Mouse (Mus musculus) C2C12 (cell line): ENCODE results near the gene Reep1. TPM values are rescaled to one million over a fixed set of nuclear protein-coding genes. Genes with fewer than 3 reads are reported as not detected.

Experiments
- H3K27me3 ChIP-seq: one replicate; pipeline ENCODE4 v1.6.1; 2011; ENCODE audit not compliant: control insufficient read depth, insufficient read depth, insufficient read length
- H3K36me3 ChIP-seq: one replicate; pipeline ENCODE4 v1.6.1; 2011; ENCODE audit not compliant: control insufficient read depth, insufficient read depth
- H3K4me3 ChIP-seq: one replicate; pipeline ENCODE4 v1.5.1; 2011; ENCODE audit warnings: mild to moderate bottlenecking, control low read depth; ENCODE audit not compliant: poor library complexity, insufficient read depth, severe bottlenecking
- H3K79me2 ChIP-seq: one replicate; pipeline ENCODE4 v1.6.1; 2011; ENCODE audit not compliant: control insufficient read depth, insufficient read depth
- H3K79me3 ChIP-seq: one replicate; pipeline ENCODE4 v1.6.1; 2011; ENCODE audit warnings: low read depth, control low read depth
- H3ac ChIP-seq: one replicate; pipeline ENCODE3; 2011; ENCODE audit warnings: low read depth; ENCODE audit not compliant: control insufficient read depth, insufficient read length
- CEBPB ChIP-seq: IDR thresholded peaks from one replicate; pipeline ENCODE4 v1.6.1; 2011; ENCODE audit warnings: low read depth, mild to moderate bottlenecking, control low read depth, moderate library complexity
- CTCF ChIP-seq: IDR thresholded peaks from one replicate; pipeline ENCODE4 v1.5.1; 2011; ENCODE audit not compliant: control insufficient read depth, insufficient read depth, insufficient read length
- FOSL1 ChIP-seq: IDR thresholded peaks from one replicate; pipeline ENCODE4 v1.8.0; 2011; ENCODE audit warnings: mild to moderate bottlenecking, low read length; ENCODE audit not compliant: poor library complexity, insufficient read depth, severe bottlenecking
- MAX ChIP-seq: IDR thresholded peaks from one replicate; pipeline ENCODE4 v1.6.1; 2011; ENCODE audit warnings: mild to moderate bottlenecking, control low read depth
- MYOD1 ChIP-seq: IDR thresholded peaks from one replicate; pipeline ENCODE4 v1.6.1; 2011; ENCODE audit warnings: low read depth; ENCODE audit not compliant: control insufficient read depth, insufficient read length
- MYOG ChIP-seq: IDR thresholded peaks from one replicate; pipeline ENCODE4 v1.6.1; 2011; ENCODE audit not compliant: control insufficient read depth, insufficient read length; ENCODE audit errors: extremely low read depth
- USF1 ChIP-seq: IDR thresholded peaks from one replicate; pipeline ENCODE4 v1.6.1; 2011; ENCODE audit warnings: low read depth, mild to moderate bottlenecking, control low read depth, moderate library complexity
- polyA plus RNA-seq: library from polyadenylated mRNA; unstranded; fragments of >200 nt; fragmentation: generic; extraction: Trizol; gene quantifications from one replicate; pipeline ENCODE4 v1.2.1, GENCODE M21; 2012; ENCODE audit warnings: missing spikeins

Reep1 gene
- polyA plus RNA-seq, 1 experiment: 0.14 TPM

DNA sequence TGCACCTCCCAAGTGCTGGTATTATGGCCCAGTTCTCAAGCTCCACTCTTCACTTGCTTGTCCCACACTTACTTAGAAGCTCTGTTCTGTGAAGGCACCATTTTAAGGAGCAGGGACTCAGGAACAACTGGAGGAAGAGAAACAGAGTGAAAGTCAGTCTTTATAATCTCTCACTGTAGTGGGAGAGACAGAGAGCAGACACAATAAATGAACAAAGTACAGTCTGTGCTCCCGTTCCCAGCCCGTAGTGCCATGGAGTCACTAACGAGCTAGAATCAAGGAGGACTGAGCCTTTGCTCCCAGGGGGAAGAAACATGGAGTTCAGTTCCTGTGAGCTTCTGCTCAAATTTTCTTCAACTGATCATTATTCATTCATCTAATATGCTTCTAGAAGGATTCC is 11.8 kb upstream of the Reep1 start:
- no peak overlapping the region for H3K4me3 ChIP-seq
- TF ChIP-seq CTCF: no peak
- no peak for TF ChIP-seq FOSL1
- no peak for TF ChIP-seq MAX
- no peak overlapping the region for H3ac ChIP-seq
- peaks cover 7% of the 10 kb centered on the region for H3K27me3 ChIP-seq
- H3K36me3 ChIP-seq: no peaks in the 10 kb centered on the region
- H3K79me3 ChIP-seq: no peaks in the 10 kb centered on the region
- H3K79me2 ChIP-seq: no peaks in the 10 kb centered on the region

DNA sequence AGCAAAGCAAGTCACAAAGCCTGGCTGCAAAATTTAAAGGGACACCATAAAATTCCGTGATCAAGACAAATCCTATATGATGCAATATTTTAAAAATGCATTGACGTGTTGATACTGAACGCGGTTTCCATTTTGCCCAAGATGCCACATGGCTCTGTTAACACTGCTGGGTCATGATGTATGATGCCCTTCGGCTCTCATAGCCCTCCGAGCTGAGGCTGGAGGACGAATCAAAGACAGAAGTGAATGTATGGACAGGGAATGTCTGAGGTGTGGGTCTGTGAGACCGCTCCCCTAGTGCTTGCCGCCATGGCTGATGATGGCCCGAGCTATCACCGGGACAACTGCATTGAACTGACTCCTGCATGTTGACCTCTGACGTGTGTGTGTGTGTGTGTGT is 490 bp upstream of the Reep1 start:
- H3K79me3 ChIP-seq: no peaks in the 10 kb centered on the region
- no peak for TF ChIP-seq MYOG
- no peak for TF ChIP-seq CEBPB
- no peak for TF ChIP-seq FOSL1
- no peak for TF ChIP-seq USF1
- TF ChIP-seq MAX: no peak
- TF ChIP-seq MYOD1: no peak
- no peak for TF ChIP-seq CTCF
- H3K27me3 ChIP-seq: peaks cover 49% of the 10 kb centered on the region
- no peaks in the 10 kb centered on the region for H3K36me3 ChIP-seq
- no peak overlapping the region for H3ac ChIP-seq
- no peaks in the 10 kb centered on the region for H3K79me2 ChIP-seq
- no peak overlapping the region for H3K4me3 ChIP-seq

DNA sequence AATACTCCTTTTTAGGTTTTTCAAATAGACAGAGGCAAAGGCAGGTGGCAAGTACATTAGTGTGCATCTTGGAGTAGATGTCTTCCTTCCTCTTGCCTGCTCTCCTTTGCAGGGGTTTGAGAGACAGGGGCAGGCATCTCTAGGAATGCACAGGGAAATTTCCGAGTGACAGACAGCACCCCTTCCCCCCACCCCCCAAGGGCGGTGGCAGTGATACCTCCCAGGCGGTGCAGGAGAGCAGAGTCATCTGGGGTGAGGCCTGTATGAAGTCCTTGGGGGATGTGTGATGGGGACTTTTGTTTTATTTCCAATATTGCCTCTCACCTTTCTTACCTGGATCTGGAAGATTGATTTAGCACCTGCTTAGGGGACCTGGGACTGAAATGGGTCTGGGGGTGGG is 1.2 kb downstream of the Reep1 start:
- Histone ChIP-seq H3K36me3 (no peaks in the 10 kb centered on the region), H3K79me3 (no peaks in the 10 kb centered on the region), H3K79me2 (no peaks in the 10 kb centered on the region), H3K4me3 (no peak overlapping the region), H3ac (no peak overlapping the region), H3K27me3 (peaks cover 45% of the 10 kb centered on the region)
- TF ChIP-seq MYOD1 (no peak), CTCF (no peak), FOSL1 (no peak), MYOG (no peak), USF1 (no peak), CEBPB (no peak), MAX (no peak)

DNA sequence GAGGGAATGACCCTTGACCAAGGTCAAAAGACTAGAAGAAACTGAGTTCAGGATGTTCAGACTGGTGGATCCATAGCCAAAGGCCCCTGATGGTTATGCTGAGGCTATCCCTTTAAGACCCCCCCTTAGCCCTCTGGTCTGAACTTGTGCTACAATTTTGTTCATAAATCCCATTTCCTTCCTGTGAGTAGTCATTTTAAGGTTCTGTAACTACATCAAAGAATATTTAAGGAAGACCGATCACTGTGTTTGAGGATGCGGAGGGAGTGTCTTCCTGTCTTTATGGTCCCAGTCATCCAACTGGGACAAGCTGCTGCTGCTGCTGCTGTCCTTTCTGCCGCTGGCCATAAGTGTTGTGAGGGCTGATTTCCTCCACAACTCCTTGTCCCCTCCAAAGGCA is 3.0 kb downstream of the Reep1 start:
- Histone ChIP-seq H3K36me3 (no peaks in the 10 kb centered on the region), H3K79me2 (no peaks in the 10 kb centered on the region), H3K4me3 (no peak overlapping the region), H3K27me3 (peaks cover 40% of the 10 kb centered on the region), H3ac (no peak overlapping the region), H3K79me3 (no peaks in the 10 kb centered on the region)
- no peak for TF ChIP-seq MAX

DNA sequence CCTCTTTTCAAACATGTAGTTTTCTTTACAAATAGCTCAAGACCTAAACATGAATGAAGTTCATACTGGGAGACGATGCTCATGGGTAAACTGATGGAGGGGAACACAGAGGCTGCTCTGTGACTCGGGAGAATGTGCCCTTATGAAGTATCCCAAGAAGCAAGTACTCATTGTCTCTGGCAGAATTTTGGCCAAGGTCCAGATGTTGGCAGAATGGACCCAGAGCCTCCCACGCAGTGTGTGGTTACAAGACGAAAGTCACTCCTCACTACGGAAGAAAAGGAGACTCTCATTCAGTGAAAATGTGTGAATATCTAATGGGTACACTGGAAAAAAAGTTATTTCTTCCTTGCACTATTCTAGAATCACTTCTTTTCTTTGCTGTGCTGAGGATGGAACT is 3.8 kb downstream of the Reep1 start:
- no peak for TF ChIP-seq MYOG
- no peak for TF ChIP-seq MYOD1
- no peak for TF ChIP-seq CTCF
- no peak for TF ChIP-seq USF1
- TF ChIP-seq CEBPB: no peak
- TF ChIP-seq FOSL1: no peak
- TF ChIP-seq MAX: no peak
- no peak overlapping the region for H3K4me3 ChIP-seq
- no peaks in the 10 kb centered on the region for H3K79me3 ChIP-seq
- H3ac ChIP-seq: no peak overlapping the region
- no peaks in the 10 kb centered on the region for H3K36me3 ChIP-seq
- peaks cover 40% of the 10 kb centered on the region for H3K27me3 ChIP-seq
- H3K79me2 ChIP-seq: no peaks in the 10 kb centered on the region

DNA sequence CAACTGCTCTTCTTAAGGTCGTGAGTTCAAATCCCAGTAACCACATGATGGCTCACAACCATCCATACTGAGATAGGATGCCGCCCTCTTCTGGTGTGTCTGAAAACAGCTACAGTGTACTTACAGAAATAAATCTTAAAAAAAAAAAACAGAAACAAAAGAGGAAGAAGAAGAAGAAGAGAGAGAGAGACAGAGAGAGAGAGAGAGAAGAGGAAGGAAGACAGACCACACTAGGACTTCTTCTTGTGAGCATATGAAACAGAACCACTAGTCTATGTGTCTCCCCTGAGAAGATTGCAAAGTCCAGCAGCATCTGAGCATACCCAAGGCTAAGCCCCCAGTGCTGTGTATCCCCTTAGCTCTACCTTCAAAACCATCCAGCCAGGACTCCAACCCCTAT is 6.2 kb downstream of the Reep1 start:
- Histone ChIP-seq H3K79me3 (no peaks in the 10 kb centered on the region), H3K4me3 (no peak overlapping the region), H3K36me3 (no peaks in the 10 kb centered on the region), H3K27me3 (peaks cover 24% of the 10 kb centered on the region), H3K79me2 (no peaks in the 10 kb centered on the region), H3ac (no peak overlapping the region)
- no peak for TF ChIP-seq FOSL1
- TF ChIP-seq MAX: no peak
- no peak for TF ChIP-seq USF1
- TF ChIP-seq MYOG: no peak
- no peak for TF ChIP-seq MYOD1
- no peak for TF ChIP-seq CTCF
- no peak for TF ChIP-seq CEBPB
